Mouse (Mus musculus): ENCODE measurements around the gene Btf3l4. TPM values are rescaled to one million over a fixed set of nuclear protein-coding genes. Genes with fewer than 3 reads are reported as not detected.

Gene Btf3l4
- polyA plus RNA-seq, 1 experiment from 2014 or later, result 208 TPM

- H3K9me3 ChIP-seq, result no peaks in the 10 kb centered on the region
- DNase-seq (ENCODE audit: low spot score), result no peak
- WGBS, result 93% methylated on average over 4 of the region's 4 CpGs
- H3K36me3 ChIP-seq, result peaks cover 20% of the 10 kb centered on the region
- H3K27ac ChIP-seq, result no peak overlapping the region
- no peak overlapping the region for H3K4me3 ChIP-seq
- H3K27me3 ChIP-seq (ENCODE audit: insufficient read depth, poor library complexity, severe bottlenecking), result no peaks in the 10 kb centered on the region
- peaks cover 21% of the 10 kb centered on the region for H3K4me1 ChIP-seq (replicated peaks)
Observed at GRCm38 (mm10) chr4:108838031-108838430, 4.6 kb upstream of the Btf3l4 start.

- Histone ChIP-seq H3K36me3 (peaks cover 5% of the 10 kb centered on the region), H3K4me3 (peak overlapping the region; percentile 98), H3K9me3 (no peaks in the 10 kb centered on the region), H3K27ac (peak overlapping the region; percentile 100), H3K4me1 (replicated peaks) (peaks cover 37% of the 10 kb centered on the region), H3K27me3 (ENCODE audit: insufficient read depth, poor library complexity, severe bottlenecking) (no peaks in the 10 kb centered on the region)
- WGBS, result 69% methylated on average over 3 of the region's 3 CpGs
- DNase-seq (ENCODE audit: low spot score), result no peak
Observed at GRCm38 (mm10) chr4:108835496-108835895, 2.1 kb upstream of the Btf3l4 start.

GRCm38 (mm10) chr4:108834971-108835311, 1.5 kb upstream of the Btf3l4 start:
- no peaks in the 10 kb centered on the region for H3K27me3 ChIP-seq (ENCODE audit: insufficient read depth, poor library complexity, severe bottlenecking)
- peaks cover 37% of the 10 kb centered on the region for H3K4me1 ChIP-seq (replicated peaks)
- H3K9me3 ChIP-seq, result no peaks in the 10 kb centered on the region
- H3K4me3 ChIP-seq, result peak overlapping the region; percentile 98
- under 1% methylated on average over 15 of the region's 15 CpGs for WGBS
- peak overlapping the region; percentile 100 for H3K27ac ChIP-seq
- no peak for DNase-seq (ENCODE audit: low spot score)
- H3K36me3 ChIP-seq, result peaks cover 5% of the 10 kb centered on the region

GRCm38 (mm10) chr4:108834115-108834970, 929 bp upstream of the Btf3l4 start, which contains the start of gene Txndc12:
Txndc12 (plus strand) TSS chr4:108834601.
- Histone ChIP-seq H3K27me3 (ENCODE audit: insufficient read depth, poor library complexity, severe bottlenecking) (no peaks in the 10 kb centered on the region), H3K9me3 (no peaks in the 10 kb centered on the region), H3K4me3 (peak within 1 kb of the TSS; percentile 98), H3K27ac (peak within 1 kb of the TSS; percentile 100), H3K36me3 (peaks cover 11% of the 10 kb centered on the region), H3K4me1 (replicated peaks) (peaks cover 37% of the 10 kb centered on the region)
- WGBS, result under 1% methylated on average over 34 of the region's 34 CpGs
- peak; percentile 87 for DNase-seq (ENCODE audit: low spot score)

GRCm38 (mm10) chr4:108833828-108834114, 357 bp upstream of the Btf3l4 start:
- peak overlapping the region; percentile 100 for H3K27ac ChIP-seq
- no peak for DNase-seq (ENCODE audit: low spot score)
- H3K36me3 ChIP-seq, result peaks cover 16% of the 10 kb centered on the region
- no peaks in the 10 kb centered on the region for H3K9me3 ChIP-seq
- H3K4me1 ChIP-seq (replicated peaks), result peaks cover 37% of the 10 kb centered on the region
- 0% methylated on average over 6 of the region's 6 CpGs for WGBS
- H3K27me3 ChIP-seq (ENCODE audit: insufficient read depth, poor library complexity, severe bottlenecking), result no peaks in the 10 kb centered on the region
- H3K4me3 ChIP-seq, result peak overlapping the region; percentile 98

GRCm38 (mm10) chr4:108830698-108831097, 2.7 kb downstream of the Btf3l4 start:
- Histone ChIP-seq H3K4me1 (replicated peaks) (peaks cover 23% of the 10 kb centered on the region), H3K27me3 (ENCODE audit: insufficient read depth, poor library complexity, severe bottlenecking) (no peaks in the 10 kb centered on the region), H3K4me3 (no peak overlapping the region), H3K9me3 (no peaks in the 10 kb centered on the region), H3K36me3 (peaks cover 47% of the 10 kb centered on the region), H3K27ac (no peak overlapping the region)
- no peak for DNase-seq (ENCODE audit: low spot score)
- 89% methylated on average over 1 of the region's 1 CpGs for WGBS

- H3K4me1 ChIP-seq (replicated peaks), result peaks cover 10% of the 10 kb centered on the region
- H3K27ac ChIP-seq, result no peak overlapping the region
- peaks cover 86% of the 10 kb centered on the region for H3K36me3 ChIP-seq
- H3K27me3 ChIP-seq (ENCODE audit: insufficient read depth, poor library complexity, severe bottlenecking), result no peaks in the 10 kb centered on the region
- no peaks in the 10 kb centered on the region for H3K9me3 ChIP-seq
- 92% methylated on average over 2 of the region's 2 CpGs for WGBS
- DNase-seq (ENCODE audit: low spot score), result no peak
- no peak overlapping the region for H3K4me3 ChIP-seq
Observed at GRCm38 (mm10) chr4:108826643-108827042, 6.8 kb downstream of the Btf3l4 start.

GRCm38 (mm10) chr4:108826096-108826495, 7.3 kb downstream of the Btf3l4 start:
- Histone ChIP-seq H3K36me3 (peaks cover 91% of the 10 kb centered on the region), H3K9me3 (no peaks in the 10 kb centered on the region), H3K27ac (no peak overlapping the region), H3K4me1 (replicated peaks) (peaks cover 4% of the 10 kb centered on the region; the same call in 1 of the 2 replicates), H3K4me3 (no peak overlapping the region), H3K27me3 (ENCODE audit: insufficient read depth, poor library complexity, severe bottlenecking) (no peaks in the 10 kb centered on the region)
- DNase-seq (ENCODE audit: low spot score), result no peak
- WGBS, result 88% methylated on average over 1 of the region's 1 CpGs

- Histone ChIP-seq H3K4me1 (replicated peaks) (no peaks in the 10 kb centered on the region), H3K9me3 (no peaks in the 10 kb centered on the region), H3K27ac (no peak overlapping the region), H3K4me3 (no peak overlapping the region), H3K36me3 (peaks cover 96% of the 10 kb centered on the region), H3K27me3 (ENCODE audit: insufficient read depth, poor library complexity, severe bottlenecking) (no peaks in the 10 kb centered on the region)
- WGBS, result 94% methylated on average over 3 of the region's 3 CpGs
- no peak for DNase-seq (ENCODE audit: low spot score)
Observed at GRCm38 (mm10) chr4:108825677-108826076, 7.7 kb downstream of the Btf3l4 start.

- Histone ChIP-seq H3K9me3 (no peaks in the 10 kb centered on the region), H3K27ac (no peak overlapping the region), H3K27me3 (ENCODE audit: insufficient read depth, poor library complexity, severe bottlenecking) (no peaks in the 10 kb centered on the region), H3K36me3 (peaks cover 18% of the 10 kb centered on the region), H3K4me3 (no peak overlapping the region), H3K4me1 (replicated peaks) (no peaks in the 10 kb centered on the region)
- no peak for DNase-seq (ENCODE audit: low spot score)
- WGBS, result 69% methylated on average over 6 of the region's 6 CpGs
Observed at GRCm38 (mm10) chr4:108811550-108811949, 21.9 kb downstream of the Btf3l4 start.

GRCm38 (mm10) chr4:108811142-108811541, 22.3 kb downstream of the Btf3l4 start:
- H3K36me3 ChIP-seq, result peaks cover 18% of the 10 kb centered on the region
- DNase-seq (ENCODE audit: low spot score), result no peak
- 71% methylated on average over 4 of the region's 4 CpGs for WGBS

GRCm38 (mm10) chr4:108803535-108803934, 29.9 kb downstream of the Btf3l4 start:
- H3K9me3 ChIP-seq, result no peaks in the 10 kb centered on the region
- WGBS, result 81% methylated on average over 2 of the region's 2 CpGs
- no peaks in the 10 kb centered on the region for H3K36me3 ChIP-seq

More at GRCm38 (mm10) chr4:108811142-108811541, 22.3 kb downstream of the Btf3l4 start:
- H3K27ac ChIP-seq, result no peak overlapping the region
- H3K9me3 ChIP-seq, result no peaks in the 10 kb centered on the region
- H3K27me3 ChIP-seq (ENCODE audit: insufficient read depth, poor library complexity, severe bottlenecking), result no peaks in the 10 kb centered on the region
- no peak overlapping the region for H3K4me3 ChIP-seq
- no peaks in the 10 kb centered on the region for H3K4me1 ChIP-seq (replicated peaks)

GRCm38 (mm10) chr4:108798083-108798830, 35.2 kb downstream of the Btf3l4 start:
- 56% methylated on average over 2 of the region's 2 CpGs for WGBS
- DNase-seq (ENCODE audit: low spot score), result peak; percentile 49
- Histone ChIP-seq H3K9me3 (no peaks in the 10 kb centered on the region), H3K4me1 (replicated peaks) (peaks cover 18% of the 10 kb centered on the region), H3K36me3 (no peaks in the 10 kb centered on the region), H3K27me3 (ENCODE audit: insufficient read depth, poor library complexity, severe bottlenecking) (no peaks in the 10 kb centered on the region), H3K4me3 (no peak overlapping the region), H3K27ac (no peak overlapping the region)

More at GRCm38 (mm10) chr4:108803535-108803934, 29.9 kb downstream of the Btf3l4 start:
- H3K27me3 ChIP-seq (ENCODE audit: insufficient read depth, poor library complexity, severe bottlenecking), result no peaks in the 10 kb centered on the region
- no peak for DNase-seq (ENCODE audit: low spot score)
- H3K27ac ChIP-seq, result no peak overlapping the region
- H3K4me3 ChIP-seq, result no peak overlapping the region
- no peaks in the 10 kb centered on the region for H3K4me1 ChIP-seq (replicated peaks)
